Mouse (Mus musculus) cerebellum, adult 2 months (tissue): ENCODE measurements around the gene S1pr5.

Experiments
- CTCF ChIP-seq: fragments of 200-500 bp; IDR thresholded peaks from 2 replicates; pipeline ENCODE4 v1.5.1; 2011; ENCODE audit warnings: low read depth, mild to moderate bottlenecking, control low read depth, low read length, moderate library complexity, borderline replicate concordance; ENCODE audit not compliant: insufficient read depth
- POLR2A ChIP-seq: fragments of 200-500 bp; IDR thresholded peaks from 2 replicates; pipeline ENCODE4 v1.6.1; 2011; ENCODE audit warnings: low read length, control low read depth, borderline replicate concordance; ENCODE audit not compliant: insufficient read depth

DNA sequence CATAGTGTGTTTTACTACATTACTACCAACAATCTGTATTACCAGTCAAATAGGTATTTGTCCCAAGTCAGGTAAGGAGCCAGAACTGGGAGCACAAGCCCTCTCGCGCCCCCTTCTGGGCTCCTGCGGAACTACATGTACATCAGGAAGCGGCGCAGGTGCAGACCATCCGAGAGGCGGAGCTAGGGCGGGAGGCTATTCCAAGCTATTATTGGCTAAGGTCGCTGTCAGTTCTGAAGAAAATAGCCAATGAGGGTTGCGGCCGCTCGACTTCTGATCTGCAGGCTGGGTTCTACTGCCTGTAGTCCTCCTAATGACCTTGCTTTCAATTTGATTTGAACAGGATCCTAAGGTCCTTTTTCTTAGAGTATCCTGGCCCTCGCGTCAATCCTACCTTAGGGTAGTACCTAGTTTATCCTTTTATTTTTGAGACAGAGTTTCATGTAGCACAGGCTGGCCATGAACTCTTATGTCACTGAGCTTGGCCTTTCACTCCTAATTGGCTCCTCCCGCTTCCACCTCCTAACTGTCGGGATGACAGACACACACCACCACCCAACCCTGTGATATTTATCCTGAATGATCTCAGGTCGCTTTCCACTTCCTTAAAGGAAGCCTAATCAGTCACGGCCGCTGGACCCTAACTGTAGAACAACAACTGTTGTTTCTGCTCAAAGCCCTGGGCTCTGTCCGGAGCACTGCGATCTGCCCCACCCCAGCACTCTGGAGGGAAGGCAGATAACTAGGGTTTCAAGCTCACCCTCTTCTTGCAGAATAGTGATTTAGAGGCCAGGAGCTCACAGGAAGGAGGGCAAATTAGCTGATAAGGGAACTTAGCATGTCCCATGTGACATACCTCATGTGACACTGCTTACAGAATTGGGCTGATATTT lies 27.5 kb downstream of the S1pr5 start:
- TF ChIP-seq POLR2A, result peak; percentile 70; the same call in 1 of the 2 replicates
- peak; percentile 83 for TF ChIP-seq CTCF
